Mouse (Mus musculus) right cerebral cortex, postnatal 25 days (tissue): Measurements from ENCODE around the gene Gm10570.

Experiments used
- DNase-seq: peaks from one replicate; pipeline ENCODE4 v3.0.0; 2022

The Gm10570 gene

GRCm38 (mm10) chr4:130304746-130305145 lies 3.7 kb downstream of the Gm10570 start:
- no peak for DNase-seq

- no peak for DNase-seq
These were observed 6.1 kb downstream of the Gm10570 start for GRCm38 (mm10) chr4:130302285-130302870.

DNA sequence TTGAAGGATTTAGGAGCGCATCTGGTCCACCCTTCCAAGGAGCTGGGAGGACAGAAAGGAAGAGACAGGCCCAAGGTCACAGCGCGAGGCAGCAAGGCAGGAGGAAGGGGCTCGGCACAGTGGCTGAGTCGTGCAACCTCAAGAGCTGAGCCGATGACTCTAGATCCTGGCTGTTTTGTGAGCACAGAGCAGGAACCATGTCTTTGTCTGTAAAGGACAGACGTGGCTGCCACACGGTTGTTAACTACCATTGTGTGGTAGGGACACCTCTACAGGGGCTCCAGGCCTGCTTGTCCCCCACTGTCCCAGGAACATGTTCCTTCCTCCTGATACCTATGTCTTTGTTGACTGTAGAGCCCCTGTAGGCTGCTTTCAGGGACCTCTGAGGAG lies 8.8 kb downstream of the Gm10570 start:
- no peak for DNase-seq

GRCm38 (mm10) chr4:130298877-130299628 lies 9.4 kb downstream of the Gm10570 start:
- DNase-seq, result no peak

DNA sequence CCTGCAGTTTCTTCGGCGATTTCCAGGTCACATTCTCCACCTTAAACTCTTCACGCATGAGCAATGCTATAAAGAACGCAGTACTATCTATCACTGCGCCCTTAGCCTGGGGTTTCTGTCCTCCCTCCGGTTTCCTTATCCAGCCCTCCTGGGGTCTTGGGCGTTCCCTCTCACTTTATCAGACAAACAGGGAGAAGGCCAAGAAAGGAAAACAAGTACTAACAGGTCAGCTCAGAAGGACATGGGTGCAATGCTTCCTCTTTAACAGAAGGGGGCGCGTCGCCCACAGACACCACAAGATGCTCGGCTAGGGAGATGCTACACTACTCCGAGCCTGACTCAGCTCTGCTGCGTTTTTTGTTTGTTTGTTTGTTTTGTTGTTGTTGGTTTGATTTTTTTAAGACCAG lies 11.3 kb downstream of the Gm10570 start:
- DNase-seq, result no peak

GRCm38 (mm10) chr4:130296243-130296965 lies 12.1 kb downstream of the Gm10570 start:
- DNase-seq, result no peak

GRCm38 (mm10) chr4:130295047-130295745 lies 13.3 kb downstream of the Gm10570 start:
- no peak for DNase-seq

- DNase-seq, result no peak
These were observed 14.0 kb downstream of the Gm10570 start for GRCm38 (mm10) chr4:130294513-130294912.

GRCm38 (mm10) chr4:130292271-130292670 lies 16.2 kb downstream of the Gm10570 start:
- peak; percentile 54 for DNase-seq

GRCm38 (mm10) chr4:130289824-130290223 lies 18.6 kb downstream of the Gm10570 start:
- DNase-seq, result no peak

GRCm38 (mm10) chr4:130286531-130286930 lies 21.9 kb downstream of the Gm10570 start:
- DNase-seq, result no peak

GRCm38 (mm10) chr4:130283826-130284225 lies 24.6 kb downstream of the Gm10570 start:
- no peak for DNase-seq

- DNase-seq, result no peak
These were observed 25.6 kb downstream of the Gm10570 start for GRCm38 (mm10) chr4:130282856-130283255.

GRCm38 (mm10) chr4:130279105-130279504 lies 29.4 kb downstream of the Gm10570 start, which contains the start of gene Serinc2:
TSS of gene Serinc2 (minus strand) at chr4:130279205.
- DNase-seq, result no peak

- DNase-seq, result no peak
These were observed 31.8 kb downstream of the Gm10570 start for GRCm38 (mm10) chr4:130276573-130277176.

DNA sequence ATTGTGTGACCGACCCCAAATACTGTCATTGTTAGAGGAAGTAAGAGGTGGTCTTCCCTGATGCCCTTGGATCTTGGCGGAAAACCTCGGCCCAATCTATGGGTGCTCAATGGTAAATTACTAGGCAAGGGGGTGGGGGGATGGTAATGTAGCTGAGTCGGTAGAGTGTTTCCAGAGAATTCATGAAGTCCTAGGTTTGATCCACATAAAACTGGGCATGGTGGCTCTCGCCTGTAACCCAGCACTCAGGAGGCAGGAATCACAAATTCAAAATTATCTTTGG lies 32.7 kb downstream of the Gm10570 start:
- DNase-seq, result no peak

DNA sequence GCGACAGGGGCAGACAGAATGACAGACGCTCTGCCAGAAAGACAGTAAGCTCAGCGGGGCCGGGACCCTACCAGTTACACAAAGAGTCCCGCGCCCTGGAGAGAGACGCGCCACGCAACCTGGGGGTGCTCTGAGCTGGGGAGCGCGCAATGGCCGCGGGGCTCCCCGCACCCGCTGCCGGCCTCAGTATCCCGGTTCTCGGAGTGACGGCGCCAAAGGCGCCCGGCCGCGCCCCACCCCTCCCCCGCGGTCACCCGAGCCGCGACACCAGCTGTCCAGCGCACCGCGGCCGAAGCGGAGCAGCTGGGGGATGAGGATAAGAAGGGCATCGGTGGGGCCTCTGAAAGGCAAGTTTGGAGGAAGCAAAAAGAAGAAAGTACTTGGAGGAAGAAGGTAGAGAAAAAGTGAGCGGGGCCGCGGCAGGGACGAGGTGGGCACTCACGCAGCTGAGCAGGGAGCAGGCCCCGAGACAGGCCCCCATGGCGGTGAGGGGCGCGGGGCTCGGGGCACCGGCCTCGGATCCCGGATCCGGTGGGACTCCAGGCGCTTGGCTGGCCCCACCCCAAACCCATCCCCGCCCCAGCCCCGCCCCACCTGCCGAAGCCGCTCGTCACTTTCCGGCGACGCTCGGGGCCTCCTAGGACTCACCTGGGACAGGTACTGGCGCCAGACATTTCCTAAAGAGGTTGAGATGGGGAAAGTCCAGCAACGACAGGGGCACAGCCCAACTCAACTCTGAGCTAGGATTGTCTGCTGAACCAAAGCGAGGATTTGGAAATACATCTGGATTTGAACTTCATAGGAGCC lies 33.3 kb downstream of the Gm10570 start:
- DNase-seq, result no peak

DNA sequence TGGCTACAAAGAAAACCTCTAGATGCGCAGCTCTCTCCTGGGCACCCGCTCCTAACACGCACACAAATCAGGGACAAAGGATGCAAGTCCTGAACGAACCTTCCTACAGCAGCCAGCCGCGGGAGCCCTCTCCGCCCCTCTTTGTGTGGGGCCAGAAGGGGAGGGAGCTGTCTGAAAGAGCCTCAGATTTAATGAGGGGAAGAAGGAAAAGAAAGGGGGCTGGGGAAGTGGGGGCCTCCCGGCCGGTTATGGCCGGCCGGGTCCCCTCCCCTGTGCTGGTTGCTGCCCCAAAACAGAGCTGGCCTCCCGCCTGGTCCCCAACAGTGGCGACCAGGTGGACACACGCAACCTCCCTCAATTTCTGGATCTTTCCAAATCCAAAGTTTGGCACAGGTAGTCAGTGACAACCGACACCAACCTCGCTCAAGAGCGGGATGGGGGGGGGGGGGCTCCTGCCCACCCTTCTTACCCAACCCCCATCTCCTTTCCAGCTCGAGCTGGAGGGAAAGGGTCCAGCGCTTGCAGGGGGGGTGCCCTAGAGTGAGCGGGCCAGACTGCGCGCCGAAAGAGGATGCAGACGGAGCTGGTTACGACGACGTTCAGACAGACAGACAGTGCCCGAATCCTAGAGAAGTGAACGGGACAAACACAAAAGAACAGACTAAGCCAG lies 34.0 kb downstream of the Gm10570 start:
- no peak for DNase-seq

DNA sequence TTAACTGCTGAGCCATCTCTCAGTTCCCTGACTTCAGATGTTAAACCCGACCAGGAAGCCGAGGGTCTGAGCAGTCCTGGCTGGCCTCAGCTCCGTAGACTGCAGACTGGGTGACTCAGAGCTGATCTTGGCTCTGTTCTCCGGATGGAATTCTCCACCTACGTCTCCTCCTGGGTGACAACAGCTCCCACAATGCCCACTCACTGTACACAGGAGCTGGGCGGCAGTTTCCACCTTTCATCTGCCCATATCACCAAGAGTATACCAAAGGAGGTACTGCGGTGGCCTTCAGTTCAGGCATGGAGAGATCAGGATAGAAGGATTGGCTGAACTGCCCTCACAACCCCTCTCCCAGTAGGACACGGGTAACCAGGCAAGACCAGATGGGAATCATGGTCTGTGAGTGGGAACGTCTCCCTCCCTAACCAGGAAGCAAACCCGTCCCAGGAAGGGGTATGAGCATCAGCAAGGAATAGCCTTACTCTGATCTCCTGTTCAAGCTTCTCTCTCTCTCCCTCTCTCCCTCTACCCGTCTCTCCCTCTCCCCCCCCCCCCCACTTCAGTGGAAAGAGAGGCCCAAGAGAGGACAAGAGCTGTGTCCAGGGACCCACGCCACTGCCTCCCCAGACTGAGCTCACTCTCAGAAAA lies 34.7 kb downstream of the Gm10570 start:
- peak; percentile 63 for DNase-seq

- peak; percentile 59 for DNase-seq
These were observed 37.7 kb downstream of the Gm10570 start for GRCm38 (mm10) chr4:130270611-130271347.
